Mouse (Mus musculus) limb, embryonic 11.5 days (tissue): ENCODE results near the gene Picalm. TPM values are rescaled to one million over a fixed set of nuclear protein-coding genes. Genes with fewer than 3 reads are reported as not detected.

Experiments
- ATAC-seq: fragments of 200-750 bp; cut with Nextera tagmentation; 2 replicates; pipeline ENCODE4 v1.8.0; 2017; ENCODE audit warnings: low read depth; ENCODE audit not compliant: insufficient number of reproducible peaks, low FRiP score, low TSS enrichment
- DNase-seq: peaks from one replicate; pipeline ENCODE4 v3.0.0-alpha.2; 2015; ENCODE audit warnings: low spot score
- H3K27ac ChIP-seq: fragments of 300-500 bp; sonication (generic); replicated peaks from 2 replicates; pipeline ENCODE4 v1.5.1; 2014; ENCODE audit warnings: low read depth, mild to moderate bottlenecking, low read length
- H3K27me3 ChIP-seq: fragments of 300-500 bp; sonication (generic); 2 replicates; pipeline ENCODE4 v1.6.1; 2014; ENCODE audit warnings: mild to moderate bottlenecking, low read length, mixed read lengths; ENCODE audit not compliant: control insufficient read depth, insufficient read depth
- H3K36me3 ChIP-seq: fragments of 300-500 bp; sonication (generic); 2 replicates; pipeline ENCODE4 v1.6.1; 2014; ENCODE audit warnings: mild to moderate bottlenecking, low read length, moderate library complexity, mixed read lengths; ENCODE audit not compliant: control insufficient read depth, insufficient read depth
- H3K4me1 ChIP-seq: fragments of 300-500 bp; sonication (generic); 2 replicates; pipeline ENCODE4 v1.6.1; 2014; ENCODE audit warnings: low read length, mixed read lengths; ENCODE audit not compliant: control insufficient read depth, insufficient read depth
- H3K4me2 ChIP-seq: fragments of 300-500 bp; sonication (generic); 2 replicates; pipeline ENCODE4 v1.6.1; 2014; ENCODE audit warnings: low read depth, mild to moderate bottlenecking, moderate library complexity; ENCODE audit not compliant: severe bottlenecking
- H3K4me3 ChIP-seq: fragments of 300-500 bp; sonication (generic); 2 replicates; pipeline ENCODE4 v1.5.1; 2014; ENCODE audit warnings: low read depth, low read length
- H3K9ac ChIP-seq: fragments of 300-500 bp; sonication (generic); 2 replicates; pipeline ENCODE4 v1.6.1; 2014; ENCODE audit warnings: mild to moderate bottlenecking, low read length
- H3K9me3 ChIP-seq: fragments of 300-500 bp; sonication (generic); 2 replicates; pipeline ENCODE4 v1.6.1; 2016; ENCODE audit warnings: low read length; ENCODE audit not compliant: control insufficient read depth
- WGBS: fragments of 180-500 bp; shearing (Covaris S2); extraction: QIAGEN DNeasy Blood & Tissue Kit; methylation state at CpG from one replicate; pipeline ENCODE4 v1.1.7; 2014; 5-methylcytosine and 5-hydroxymethylcytosine counted together
- polyA plus RNA-seq: library from polyadenylated mRNA; unstranded; fragments of >200 nt; fragmentation: Nextera tagmentation; extraction: Ambion mirVana; gene quantifications from 2 replicates; pipeline ENCODE4 v1.2.1, GENCODE M21; 2014

Gene Picalm
- polyA plus RNA-seq, 1 experiment from 2014 or later, result 34.0 TPM

GRCm38 (mm10) chr7:90261902-90262599 is 132.0 kb downstream of the Picalm start:
- 28% methylated on average over 7 of the region's 7 CpGs for WGBS
- H3K9ac ChIP-seq, result no peak overlapping the region
- no peak for ATAC-seq
- H3K4me2 ChIP-seq, result no peak overlapping the region
- H3K4me3 ChIP-seq, result no peak overlapping the region
- H3K9me3 ChIP-seq, result no peaks in the 10 kb centered on the region
- H3K27me3 ChIP-seq, result no peaks in the 10 kb centered on the region
- no peak overlapping the region for H3K27ac ChIP-seq
- no peaks in the 10 kb centered on the region for H3K4me1 ChIP-seq
- no peaks in the 10 kb centered on the region for H3K36me3 ChIP-seq
- no peak for DNase-seq

Other genes starting within 250 kb of the Picalm start
- gene Ccdc81, start 226.6 kb upstream of the Picalm start, polyA plus RNA-seq, result not detected in 2 replicates
- 125 and 149 TPM in 2 replicates for gene Hikeshi, start 189.0 kb upstream of the Picalm start, polyA plus RNA-seq
- 93.3 and 98.1 TPM in 2 replicates for gene Eed, start 149.2 kb upstream of the Picalm start, polyA plus RNA-seq
- not detected in 2 replicates for gene Ccdc83, start 135.6 kb downstream of the Picalm start, polyA plus RNA-seq
- 5.0 and 7.1 TPM in 2 replicates for gene Sytl2, start 172.0 kb downstream of the Picalm start, polyA plus RNA-seq